Mouse (Mus musculus) ES-Bruce4 (cell line): ENCODE measurements around the gene Jrkl. TPM values are rescaled to one million over a fixed set of nuclear protein-coding genes. Genes with fewer than 3 reads are reported as not detected.

Source experiments
- H3K27ac ChIP-seq: 2 replicates; pipeline ENCODE4 v1.5.1; 2012; ENCODE audit warnings: low read length, inconsistent platforms; ENCODE audit not compliant: insufficient read depth
- H3K27me3 ChIP-seq: 2 replicates; pipeline ENCODE4 v1.6.1; 2012; ENCODE audit warnings: mild to moderate bottlenecking, low read length, inconsistent platforms; ENCODE audit not compliant: control insufficient read depth, poor library complexity, insufficient read depth, severe bottlenecking
- H3K36me3 ChIP-seq: 2 replicates; pipeline ENCODE4 v1.6.1; 2012; ENCODE audit warnings: inconsistent platforms, mild to moderate bottlenecking, low read length, moderate library complexity; ENCODE audit not compliant: control insufficient read depth, poor library complexity, insufficient read depth, severe bottlenecking
- H3K4me1 ChIP-seq: one replicate; pipeline ENCODE4 v1.8.1; 2011; ENCODE audit warnings: low read length; ENCODE audit not compliant: control insufficient read depth, insufficient read depth
- H3K4me3 ChIP-seq: 2 replicates; pipeline ENCODE4 v1.5.1; 2011; ENCODE audit warnings: low read depth, mild to moderate bottlenecking, low read length
- H3K9ac ChIP-seq: 2 replicates; pipeline ENCODE4 v1.6.1; 2012; ENCODE audit warnings: low read depth, mild to moderate bottlenecking, inconsistent platforms; ENCODE audit not compliant: poor library complexity, severe bottlenecking
- H3K9me3 ChIP-seq: replicated peaks from 2 replicates; pipeline ENCODE4 v1.6.1; 2012; ENCODE audit warnings: mild to moderate bottlenecking, low read length, inconsistent platforms; ENCODE audit not compliant: control insufficient read depth, poor library complexity, insufficient read depth, severe bottlenecking
- CTCF ChIP-seq: IDR thresholded peaks from one replicate; pipeline ENCODE4 v1.8.1; 2011; ENCODE audit warnings: low read depth, low read length
- EP300 ChIP-seq: IDR thresholded peaks from 2 replicates; pipeline ENCODE4 v1.6.1; 2011; ENCODE audit warnings: low read depth, low read length; ENCODE audit not compliant: insufficient read depth
- POLR2A ChIP-seq: IDR thresholded peaks from one replicate; pipeline ENCODE4 v1.8.1; 2011; ENCODE audit warnings: low read length; ENCODE audit not compliant: insufficient read depth
- polyA plus RNA-seq: library from polyadenylated mRNA; stranded (reverse); fragments of >200 nt; gene quantifications from 2 replicates; pipeline ENCODE4 v1.2.4, GENCODE M21; 2011; ENCODE audit warnings: low read depth; ENCODE audit not compliant: missing spikeins, insufficient read depth, insufficient read length

The Jrkl gene
- polyA plus RNA-seq: 8.8 and 10.6 TPM in 2 replicates

DNA sequence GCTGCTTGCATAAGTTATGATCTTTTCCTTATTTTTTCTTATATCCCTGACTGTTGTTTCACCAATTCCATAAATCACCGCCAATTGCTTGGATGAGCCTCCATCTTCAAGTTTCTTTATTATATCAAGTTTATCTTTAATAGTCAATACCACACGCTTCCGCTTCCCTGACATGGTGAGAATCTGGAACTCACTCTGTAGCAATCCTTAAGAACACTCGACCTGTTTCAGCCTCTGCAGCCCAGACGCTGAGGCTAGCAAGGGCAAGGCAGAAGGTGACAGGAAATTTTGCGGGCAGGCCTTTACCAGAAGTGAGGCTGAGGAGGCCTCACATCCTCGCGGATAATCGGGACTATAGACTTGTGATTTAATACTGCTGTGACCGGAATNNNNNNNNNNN, at the start of gene Jrkl:
Jrkl (minus strand) TSS at position 349 of the 400 bp plus-strand sequence.
- Histone ChIP-seq H3K27me3 (no peaks in the 10 kb centered on the region), H3K9ac (peak within 1 kb of the TSS; percentile 82), H3K36me3 (no peaks in the 10 kb centered on the region), H3K9me3 (no peaks in the 10 kb centered on the region), H3K27ac (peak within 1 kb of the TSS; percentile 56), H3K4me1 (no peaks in the 10 kb centered on the region), H3K4me3 (peak within 1 kb of the TSS; percentile 98)
- TF ChIP-seq POLR2A: no peak
- TF ChIP-seq EP300: no peak
- TF ChIP-seq CTCF: no peak

DNA sequence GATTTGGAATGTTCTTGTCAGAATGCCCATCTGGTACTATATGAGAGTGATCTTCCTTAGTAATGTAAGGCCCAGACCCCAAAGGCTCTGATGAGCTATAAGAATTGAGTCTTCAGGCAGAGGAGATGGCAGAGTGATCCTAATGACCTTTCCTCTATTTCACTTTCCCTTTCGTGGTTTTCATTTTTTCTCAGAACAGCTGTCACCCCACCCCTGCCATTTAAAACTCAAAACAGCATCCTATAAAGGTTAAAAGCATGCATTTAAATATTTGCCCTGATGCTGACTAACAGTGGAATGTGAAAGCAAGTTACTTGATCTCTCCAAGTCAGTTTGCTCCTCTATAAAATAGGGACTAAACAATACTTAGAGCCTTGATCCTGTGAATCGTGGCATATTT, 41.9 kb upstream of the Jrkl start:
- no peaks in the 10 kb centered on the region for H3K4me1 ChIP-seq
- H3K27me3 ChIP-seq: no peaks in the 10 kb centered on the region
- TF ChIP-seq EP300 (no peak), POLR2A (no peak), CTCF (no peak)
- H3K27ac ChIP-seq: no peak overlapping the region
- H3K9ac ChIP-seq: no peak overlapping the region
- H3K9me3 ChIP-seq: no peaks in the 10 kb centered on the region
- H3K4me3 ChIP-seq: no peak overlapping the region
- H3K36me3 ChIP-seq: no peaks in the 10 kb centered on the region

DNA sequence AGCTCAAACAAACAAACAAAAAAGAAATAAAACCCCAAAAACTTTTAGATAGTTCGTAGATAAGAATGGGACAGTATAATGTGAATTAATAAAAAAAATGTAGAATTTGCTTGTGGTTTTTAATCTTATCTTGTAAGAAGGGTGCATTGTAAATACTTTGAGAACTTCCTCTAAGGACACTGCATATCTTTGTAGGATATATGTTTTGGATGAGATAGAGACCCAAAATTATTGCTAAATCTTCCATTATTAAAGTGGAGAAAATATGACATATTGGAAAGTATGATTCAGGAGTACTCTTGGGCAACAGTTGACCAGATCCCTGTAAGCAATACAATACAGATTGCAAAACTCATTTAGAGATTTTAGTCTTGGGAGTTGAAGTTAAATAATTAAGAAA, 27.6 kb upstream of the Jrkl start:
- no peaks in the 10 kb centered on the region for H3K27me3 ChIP-seq
- H3K36me3 ChIP-seq: no peaks in the 10 kb centered on the region
- H3K4me3 ChIP-seq: no peak overlapping the region
- no peak overlapping the region for H3K9ac ChIP-seq
- H3K27ac ChIP-seq: no peak overlapping the region
- TF ChIP-seq EP300 (no peak), CTCF (no peak), POLR2A (no peak)
- no peaks in the 10 kb centered on the region for H3K9me3 ChIP-seq
- H3K4me1 ChIP-seq: no peaks in the 10 kb centered on the region

DNA sequence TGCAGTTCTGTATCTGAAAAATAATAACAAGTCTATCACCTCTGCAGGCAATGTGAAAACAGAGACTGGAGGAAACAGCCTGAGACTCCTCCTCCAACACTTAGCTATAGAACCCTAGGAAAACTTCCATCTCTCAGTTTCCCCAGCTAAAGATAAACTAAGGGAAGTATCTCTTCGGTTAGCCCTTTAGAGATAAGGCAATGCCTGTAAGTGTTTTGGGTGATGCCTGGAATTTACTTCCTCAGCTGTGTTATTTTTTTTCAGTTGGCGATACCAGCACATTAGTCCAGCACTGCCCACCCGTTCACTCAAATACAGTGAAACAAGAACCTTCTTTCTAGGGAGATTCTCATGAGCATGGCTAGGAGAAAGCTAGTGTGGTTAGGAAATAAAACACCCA, 15.4 kb upstream of the Jrkl start:
- no peaks in the 10 kb centered on the region for H3K9me3 ChIP-seq
- no peak for TF ChIP-seq POLR2A
- no peak for TF ChIP-seq EP300
- TF ChIP-seq CTCF: no peak
- no peaks in the 10 kb centered on the region for H3K36me3 ChIP-seq
- no peaks in the 10 kb centered on the region for H3K27me3 ChIP-seq
- H3K4me1 ChIP-seq: no peaks in the 10 kb centered on the region
- no peak overlapping the region for H3K9ac ChIP-seq
- H3K27ac ChIP-seq: no peak overlapping the region
- no peak overlapping the region for H3K4me3 ChIP-seq

DNA sequence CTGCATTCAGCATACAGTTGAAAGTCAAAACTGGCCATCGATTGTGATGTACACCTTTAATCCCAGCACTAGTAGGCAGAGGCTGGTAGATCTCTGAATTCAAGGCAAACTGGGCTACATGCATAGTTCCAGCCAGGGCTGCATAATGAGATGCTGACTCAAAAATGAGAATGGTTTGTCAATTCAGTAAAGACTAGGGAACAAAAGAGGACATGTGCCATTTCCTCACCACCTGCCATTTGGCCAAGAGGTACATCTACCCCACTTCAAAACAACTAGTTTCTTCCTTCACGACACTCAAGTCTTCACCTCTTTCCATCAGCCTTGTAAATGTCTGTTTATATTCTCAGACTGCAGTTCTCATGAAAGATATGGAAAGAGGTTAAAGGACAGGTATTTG, 12.5 kb upstream of the Jrkl start:
- no peaks in the 10 kb centered on the region for H3K9me3 ChIP-seq
- no peak overlapping the region for H3K27ac ChIP-seq
- H3K27me3 ChIP-seq: no peaks in the 10 kb centered on the region
- H3K4me3 ChIP-seq: no peak overlapping the region
- no peaks in the 10 kb centered on the region for H3K4me1 ChIP-seq
- no peaks in the 10 kb centered on the region for H3K36me3 ChIP-seq
- H3K9ac ChIP-seq: no peak overlapping the region
- no peak for TF ChIP-seq CTCF
- TF ChIP-seq POLR2A: no peak
- no peak for TF ChIP-seq EP300

DNA sequence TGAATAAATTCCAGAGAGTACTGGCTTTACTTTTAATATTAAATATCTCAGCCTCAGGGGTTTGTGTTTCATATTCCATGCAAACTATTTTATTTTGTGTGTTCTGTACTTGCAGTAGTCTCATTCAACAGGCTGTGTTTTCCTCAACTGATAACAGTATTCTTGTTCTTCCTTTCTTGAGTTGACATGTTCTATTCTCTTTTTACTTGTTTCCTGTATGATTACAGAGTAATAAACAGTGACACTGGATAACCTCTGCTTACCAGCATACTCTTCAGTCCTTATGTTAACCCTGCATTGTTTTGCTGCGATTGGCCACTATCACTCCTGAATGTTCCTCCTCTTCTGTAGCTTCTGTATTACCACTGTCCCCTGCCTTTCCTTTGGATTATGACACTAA, 11.1 kb upstream of the Jrkl start:
- TF ChIP-seq EP300 (no peak), POLR2A (no peak), CTCF (no peak)
- H3K36me3 ChIP-seq: no peaks in the 10 kb centered on the region

More for the DNA sequence above, 11.1 kb upstream of the Jrkl start:
- Histone ChIP-seq H3K4me1 (no peaks in the 10 kb centered on the region), H3K9ac (no peak overlapping the region), H3K4me3 (no peak overlapping the region), H3K27ac (no peak overlapping the region), H3K9me3 (no peaks in the 10 kb centered on the region), H3K27me3 (no peaks in the 10 kb centered on the region)
